Mouse (Mus musculus) gastrocnemius, adult 2 months (tissue): ENCODE data around the gene Snn. TPM values are rescaled to one million over a fixed set of nuclear protein-coding genes. Genes with fewer than 3 reads are reported as not detected.

Experiments
- DNase-seq: peaks from one replicate; pipeline ENCODE4 v3.0.0; 2022
- H3K27ac ChIP-seq: fragments of 200-600 bp; 2 replicates; pipeline ENCODE4 v1.8.1; 2022; ENCODE audit warnings: mild to moderate bottlenecking
- H3K4me3 ChIP-seq: fragments of 200-600 bp; 2 replicates; pipeline ENCODE4 v1.8.1; 2022; ENCODE audit warnings: mild to moderate bottlenecking, moderate library complexity
- CTCF ChIP-seq: fragments of 200-600 bp; IDR thresholded peaks from 2 replicates; pipeline ENCODE4 v1.8.1; 2022; ENCODE audit warnings: antibody characterized with exemption, mild to moderate bottlenecking, moderate library complexity
- intact Hi-C: fragments of 180-260 bp; cut with DNase I; formaldehyde crosslinking; loops from one replicate; pipeline ENCODE4 v1.15.1; 2025
- total RNA-seq, 2 experiments: library from RNA; stranded (reverse); gene quantifications; 2 replicates each; pipeline ENCODE4 v1.2.3; 2021

Gene Snn
- total RNA-seq, 2 experiments from 2014 or later = 2.7 to 3.1 TPM

DNA sequence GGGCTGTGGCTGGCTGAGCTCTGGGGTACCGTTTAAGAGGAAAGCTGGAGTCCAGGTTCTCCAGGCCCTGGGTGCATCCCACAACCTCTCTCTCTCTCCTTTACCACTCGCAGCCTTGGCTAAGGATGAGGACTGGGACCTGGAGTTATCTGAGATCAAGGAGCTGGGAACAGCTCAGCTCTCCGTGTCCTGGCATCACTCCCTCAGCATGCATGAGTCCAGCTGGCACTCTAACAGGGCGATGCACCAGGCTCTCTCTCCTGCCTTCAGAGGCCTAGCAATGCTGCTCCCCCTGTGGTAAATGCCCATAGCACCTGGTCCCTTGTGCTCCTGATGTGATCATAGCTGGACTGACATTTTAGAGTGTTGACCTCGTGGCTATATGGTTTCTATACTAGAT, 10.4 kb downstream of the Snn start:
- intact Hi-C loops = loop anchor here (5.0 kb wide), 1 partner anchor 34 kb away; no protein-coding TSS in a partner anchor
- peak; percentile 88 for DNase-seq
- Histone ChIP-seq H3K4me3 (no peak overlapping the region), H3K27ac (no peak overlapping the region)
- peak; percentile 26; the same call in 1 of the 2 replicates for TF ChIP-seq CTCF

- no peak for TF ChIP-seq CTCF
- no peak for DNase-seq
- Histone ChIP-seq H3K27ac (no peak overlapping the region), H3K4me3 (no peak overlapping the region)
- intact Hi-C loops = loop anchor here (5.0 kb wide), 1 partner anchor 35 kb away; no protein-coding TSS in a partner anchor
These were observed 11.1 kb downstream of the Snn start for GRCm38 (mm10) chr16:11071887-11072286.

DNA sequence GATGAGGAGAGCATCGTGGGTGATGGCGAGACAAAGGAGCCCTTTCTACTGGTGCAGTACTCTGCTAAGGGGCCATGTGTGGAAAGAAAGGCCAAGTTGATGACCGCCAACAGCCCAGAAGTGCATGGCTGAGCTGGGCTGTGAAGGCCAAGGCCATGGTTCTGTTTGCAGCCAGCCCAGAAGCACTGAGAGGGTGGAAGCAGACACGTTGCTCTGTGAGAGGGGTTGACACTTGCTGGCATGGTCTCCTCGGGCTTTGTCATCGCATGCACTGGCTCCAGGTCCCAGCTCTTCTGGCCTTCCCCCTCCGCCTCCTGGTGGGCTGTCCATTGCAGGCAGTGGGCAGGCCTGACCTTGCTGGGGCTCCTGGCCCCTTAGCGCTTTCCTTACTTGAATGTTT, 11.7 kb downstream of the Snn start:
- Histone ChIP-seq H3K27ac (no peak overlapping the region), H3K4me3 (no peak overlapping the region)
- DNase-seq = no peak
- TF ChIP-seq CTCF = no peak
- intact Hi-C loops = loop anchor here (5.0 kb wide), 1 partner anchor 35 kb away; no protein-coding TSS in a partner anchor

- Histone ChIP-seq H3K27ac (no peak overlapping the region), H3K4me3 (no peak overlapping the region)
- intact Hi-C loops = loop anchor here (5.0 kb wide), 1 partner anchor 36 kb away; no protein-coding TSS in a partner anchor
- peak; percentile 49 for DNase-seq
- no peak for TF ChIP-seq CTCF
These were observed 12.3 kb downstream of the Snn start for GRCm38 (mm10) chr16:11073060-11073459.

DNA sequence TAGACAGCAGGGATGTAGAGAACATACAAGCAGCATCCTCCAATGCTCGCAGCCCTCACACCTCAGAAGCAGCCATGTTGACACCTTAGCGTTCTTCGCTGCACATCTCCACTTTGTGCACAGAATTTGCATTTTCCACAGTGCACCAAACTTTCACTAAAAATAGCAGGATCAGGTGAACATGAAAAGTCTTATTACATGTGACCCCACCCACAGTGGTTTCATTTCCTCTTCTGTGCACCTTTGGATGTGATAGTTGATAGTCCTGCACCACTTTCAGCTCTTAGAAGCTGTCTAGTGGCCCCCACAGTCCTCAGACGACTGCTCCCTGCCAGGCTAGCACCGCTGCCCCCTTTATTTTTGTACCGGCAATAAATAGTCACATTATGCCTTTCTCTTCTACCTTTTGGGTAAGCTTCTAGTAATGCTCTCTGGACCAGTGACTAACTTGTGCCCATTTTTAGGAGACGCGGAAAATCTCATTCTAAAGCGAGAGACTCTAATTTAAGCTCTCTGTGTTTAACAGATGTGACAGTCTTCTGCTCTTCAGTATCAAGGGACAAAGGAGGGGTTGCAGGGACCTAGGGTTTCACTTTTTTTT, 17.0 kb downstream of the Snn start:
- no peak for DNase-seq
- intact Hi-C loops = no loop called here
- TF ChIP-seq CTCF = no peak
- no peak overlapping the region for H3K4me3 ChIP-seq
- H3K27ac ChIP-seq = no peak overlapping the region

DNA sequence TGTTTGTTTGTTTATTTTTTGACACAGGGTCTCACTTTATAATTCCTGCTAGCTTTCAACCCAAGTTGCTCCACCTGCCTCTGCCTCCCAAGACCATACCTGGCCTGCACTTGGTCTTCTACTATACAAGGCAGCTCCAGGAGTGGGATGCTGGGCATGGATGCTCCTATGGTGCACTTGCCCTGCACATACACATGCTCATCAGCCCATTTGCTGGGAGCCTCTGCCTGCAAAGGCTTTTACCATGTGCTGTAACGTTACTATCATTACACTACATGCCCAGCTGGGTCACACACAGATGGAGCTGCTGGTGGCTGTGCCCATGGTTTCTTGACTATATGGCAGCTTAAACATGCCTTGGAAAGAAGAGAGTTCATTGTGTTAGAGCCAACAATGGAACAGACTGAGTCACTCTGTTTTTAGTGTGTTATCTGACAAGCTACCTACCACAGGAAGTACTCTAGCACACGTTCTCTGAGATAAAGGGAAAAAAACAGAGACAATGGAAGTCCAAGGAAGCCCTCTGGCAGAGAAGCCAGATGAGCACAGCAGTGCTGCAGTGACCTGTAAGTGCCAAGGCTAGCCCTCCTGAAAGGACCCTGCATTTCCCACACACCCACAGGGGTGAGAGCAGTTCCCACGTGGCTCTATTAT, 17.6 kb downstream of the Snn start:
- Histone ChIP-seq H3K27ac (no peak overlapping the region), H3K4me3 (no peak overlapping the region)
- TF ChIP-seq CTCF = no peak
- intact Hi-C loops = no loop called here
- no peak for DNase-seq

- H3K27ac ChIP-seq = no peak overlapping the region
- H3K4me3 ChIP-seq = no peak overlapping the region
- no peak for TF ChIP-seq CTCF
- DNase-seq = no peak
- intact Hi-C loops = no loop called here
These were observed 23.4 kb downstream of the Snn start for GRCm38 (mm10) chr16:11084181-11084580.

GRCm38 (mm10) chr16:11086299-11086698, 25.6 kb downstream of the Snn start:
- no peak overlapping the region for H3K4me3 ChIP-seq
- DNase-seq = no peak
- intact Hi-C loops = no loop called here
- no peak for TF ChIP-seq CTCF
- H3K27ac ChIP-seq = no peak overlapping the region

- no peak for DNase-seq
- intact Hi-C loops = no loop called here
- H3K27ac ChIP-seq = no peak overlapping the region
- H3K4me3 ChIP-seq = no peak overlapping the region
- peak; percentile 6; the same call in 1 of the 2 replicates for TF ChIP-seq CTCF
These were observed 26.3 kb downstream of the Snn start for GRCm38 (mm10) chr16:11086856-11087588.

GRCm38 (mm10) chr16:11090836-11091570, 30.3 kb downstream of the Snn start:
- peak overlapping the region; percentile 38; the same call in 1 of the 2 replicates for H3K27ac ChIP-seq
- TF ChIP-seq CTCF = no peak
- intact Hi-C loops = no loop called here
- peak; percentile 39 for DNase-seq
- no peak overlapping the region for H3K4me3 ChIP-seq

- DNase-seq = peak; percentile 19
- intact Hi-C loops = no loop called here
- Histone ChIP-seq H3K4me3 (no peak overlapping the region), H3K27ac (peak overlapping the region; percentile 56)
- TF ChIP-seq CTCF = no peak
These were observed 31.3 kb downstream of the Snn start for GRCm38 (mm10) chr16:11092061-11092460.

- H3K27ac ChIP-seq = peak overlapping the region; percentile 56
- H3K4me3 ChIP-seq = no peak overlapping the region
- intact Hi-C loops = no loop called here
- no peak for TF ChIP-seq CTCF
- DNase-seq = no peak
These were observed 31.8 kb downstream of the Snn start for GRCm38 (mm10) chr16:11092523-11092922.
